Mouse (Mus musculus): ENCODE results near the gene Nxpe4. TPM values are rescaled to one million over a fixed set of nuclear protein-coding genes. Genes with fewer than 3 reads are reported as not detected.
"Not testable (repeated sequence)": the region's sequence is repeated elsewhere in the genome, so short reads cannot be mapped to it uniquely, and the experiment has no call there.

Nxpe4 gene
- total RNA-seq (2021): 1 to 10 TPM; 9.7 to 10.0 TPM

- intact Hi-C loops (cut with DNase I): no loop called here
- peak; percentile 91 to 96 for DNase-seq (ENCODE audit: low spot score in 2 of 2)
Observed at GRCm38 (mm10) chr9:48161505-48162192, at the start of gene Nxpe4. TSS of gene Nxpe4 (plus strand) at chr9:48162023.

GRCm38 (mm10) chr9:48126815-48127214 is 35.0 kb upstream of the Nxpe4 start:
- no peak for DNase-seq (ENCODE audit: low spot score in 2 of 2)
- intact Hi-C loops (cut with DNase I): no loop called here

DNA sequence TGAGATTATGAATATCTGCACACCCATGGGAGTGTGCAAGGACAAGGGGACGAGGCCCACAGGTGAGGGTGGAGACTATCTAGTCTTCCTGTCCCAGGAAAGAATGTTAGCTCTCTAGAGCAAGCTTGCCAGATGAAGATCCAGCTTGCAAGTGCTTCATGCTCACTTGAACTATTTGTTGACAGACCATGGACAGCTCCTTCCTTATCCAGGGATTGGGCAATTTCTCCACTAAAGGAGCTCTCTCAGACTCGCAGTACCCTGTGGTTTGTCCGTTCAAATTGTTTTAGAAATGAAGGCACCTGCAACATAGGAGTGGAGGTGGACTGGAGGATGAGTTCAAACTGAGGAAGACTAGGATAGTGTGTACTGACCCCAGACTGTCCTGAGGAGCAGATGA is 24.3 kb upstream of the Nxpe4 start:
- intact Hi-C loops (cut with DNase I): no loop called here
- DNase-seq (ENCODE audit: low spot score in 2 of 2): no peak

- DNase-seq (ENCODE audit: low spot score in 2 of 2): no peak
- intact Hi-C loops (cut with DNase I): no loop called here
Observed at GRCm38 (mm10) chr9:48140485-48141411, 21.1 kb upstream of the Nxpe4 start.

DNA sequence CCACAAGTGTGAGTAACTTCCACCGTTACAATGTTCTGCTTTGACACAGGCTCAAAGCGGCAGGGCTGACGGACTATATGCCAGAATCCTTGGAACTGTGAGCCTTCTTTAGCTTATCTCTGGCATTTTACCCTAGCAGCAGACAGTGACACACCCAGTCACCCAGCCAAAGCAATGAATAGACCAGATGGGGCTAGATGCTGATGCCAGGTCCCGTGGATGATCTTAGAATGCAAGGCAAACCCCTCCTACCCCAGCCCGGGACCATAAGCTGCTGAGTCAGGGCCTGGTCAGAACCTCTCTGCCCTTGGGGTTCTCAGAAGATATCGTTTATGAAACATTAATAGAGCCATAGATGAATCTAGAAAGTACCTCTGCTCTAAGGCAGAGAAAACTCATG is 19.2 kb upstream of the Nxpe4 start:
- intact Hi-C loops (cut with DNase I): no loop called here
- no peak for DNase-seq (ENCODE audit: low spot score in 2 of 2)

DNA sequence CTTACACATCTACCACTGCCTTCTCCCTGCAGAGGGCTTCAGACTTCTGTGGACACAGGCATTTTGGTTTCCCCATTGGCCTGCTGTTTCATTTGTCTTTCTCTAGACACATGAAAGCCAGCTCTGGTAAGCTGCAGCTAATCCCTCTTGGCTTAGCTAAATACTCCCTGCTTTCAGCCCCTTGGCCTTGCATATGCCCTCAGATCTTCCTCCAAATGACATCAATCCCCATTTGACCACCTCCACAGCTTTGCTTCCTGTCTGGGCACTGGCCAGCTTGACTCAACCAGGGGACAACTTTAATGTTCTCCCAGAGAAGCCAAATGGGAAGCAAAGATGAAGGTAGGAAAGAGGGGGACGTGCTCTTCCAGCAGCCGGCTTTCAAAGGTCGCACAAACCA is 15.1 kb upstream of the Nxpe4 start:
- intact Hi-C loops (cut with DNase I): no loop called here

GRCm38 (mm10) chr9:48166531-48166930 is 4.7 kb downstream of the Nxpe4 start:
- DNase-seq (ENCODE audit: low spot score in 2 of 2); intact Hi-C loops (cut with DNase I): not testable (repeated sequence)

More for the DNA sequence above, 15.1 kb upstream of the Nxpe4 start:
- no peak for DNase-seq (ENCODE audit: low spot score in 2 of 2)

GRCm38 (mm10) chr9:48176764-48177163 is 14.9 kb downstream of the Nxpe4 start:
- DNase-seq (ENCODE audit: low spot score in 2 of 2): no peak
- intact Hi-C loops (cut with DNase I): loop anchor here (5.0 kb wide), 1 partner anchor 81 kb away; no protein-coding TSS in a partner anchor

DNA sequence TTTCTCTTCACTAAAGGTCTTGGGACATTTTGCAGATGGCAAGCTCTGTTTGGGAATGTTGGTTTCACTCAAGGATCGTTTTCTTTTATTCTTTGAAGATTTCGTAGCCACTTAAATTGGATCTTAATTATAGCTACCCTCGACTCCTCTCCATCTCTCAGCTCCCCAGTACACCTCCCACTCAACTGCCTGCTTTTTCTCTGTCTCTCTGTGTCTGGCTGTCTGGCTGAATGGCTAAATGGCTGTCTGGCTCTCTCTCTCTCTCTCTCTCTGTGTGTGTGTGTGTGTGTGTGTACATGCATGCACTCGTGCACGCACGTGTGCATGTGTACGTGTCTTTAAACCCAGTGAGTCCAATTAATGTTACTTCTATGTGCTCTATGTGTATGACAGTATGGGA is 19.5 kb downstream of the Nxpe4 start:
- DNase-seq (ENCODE audit: low spot score in 2 of 2): peak; percentile 32 to 80
- intact Hi-C loops (cut with DNase I): loop anchor here (5.0 kb wide), 1 partner anchor 109 kb away; no protein-coding TSS in a partner anchor

DNA sequence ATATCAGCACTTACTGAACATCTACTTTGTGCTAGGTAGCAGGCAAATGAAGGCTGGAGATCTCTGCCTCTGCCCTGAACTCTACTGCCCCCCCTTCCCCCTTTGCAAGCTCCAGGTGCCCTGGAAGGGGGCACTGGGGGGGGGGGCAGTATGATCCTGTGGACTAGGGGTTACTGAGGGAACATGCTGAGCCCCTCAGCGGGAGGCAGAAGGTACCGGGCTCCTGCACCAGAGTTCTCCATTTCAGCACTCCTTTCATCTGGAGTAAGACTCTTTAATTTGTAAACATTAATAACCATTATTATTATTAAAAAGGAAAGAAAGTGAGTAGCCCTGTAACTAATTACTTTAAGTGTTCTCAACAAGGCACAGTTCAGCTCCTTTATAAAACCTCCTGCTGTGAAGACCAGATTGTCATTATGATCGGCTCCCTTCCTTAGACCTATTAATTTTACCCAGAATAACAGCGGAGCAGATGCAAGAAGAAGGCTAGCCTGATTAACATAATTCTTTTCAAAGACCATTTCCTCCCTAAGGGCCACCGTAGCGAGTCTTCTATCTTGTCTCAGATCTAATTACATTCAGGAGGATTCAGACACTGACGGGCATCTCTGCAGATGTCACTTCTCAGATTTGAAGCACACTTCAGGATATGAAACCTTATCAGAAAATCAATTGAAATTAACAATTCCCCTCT is 21.0 kb downstream of the Nxpe4 start:
- intact Hi-C loops (cut with DNase I): loop anchor here (5.0 kb wide), 1 partner anchor 111 kb away; no protein-coding TSS in a partner anchor

DNA sequence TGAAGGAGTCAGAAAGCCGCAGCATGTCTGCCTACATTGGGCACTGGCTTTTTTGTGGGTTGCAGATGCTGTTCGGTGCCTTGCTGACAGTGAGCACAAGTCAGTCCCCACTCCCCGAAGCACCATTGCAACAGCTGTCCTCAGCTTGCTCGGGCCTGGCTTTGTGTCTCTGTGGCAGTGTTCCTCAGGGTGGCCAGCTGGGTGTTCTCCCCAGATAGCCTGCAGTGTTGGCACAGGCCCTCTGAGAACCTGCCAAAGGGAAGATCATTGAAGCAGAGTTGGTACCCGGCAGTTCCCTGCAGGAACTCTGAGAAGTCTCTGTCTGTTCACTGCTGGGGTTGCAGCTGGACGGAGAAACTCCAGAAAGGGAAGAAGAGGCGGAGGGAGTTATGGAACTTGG is 22.5 kb downstream of the Nxpe4 start:
- DNase-seq (ENCODE audit: low spot score in 2 of 2): peak; percentile 16 to 44
- intact Hi-C loops (cut with DNase I): loop anchor here (5.0 kb wide), 1 partner anchor 112 kb away; no protein-coding TSS in a partner anchor

More for the DNA sequence above, 21.0 kb downstream of the Nxpe4 start:
- no peak for DNase-seq (ENCODE audit: low spot score in 2 of 2)

DNA sequence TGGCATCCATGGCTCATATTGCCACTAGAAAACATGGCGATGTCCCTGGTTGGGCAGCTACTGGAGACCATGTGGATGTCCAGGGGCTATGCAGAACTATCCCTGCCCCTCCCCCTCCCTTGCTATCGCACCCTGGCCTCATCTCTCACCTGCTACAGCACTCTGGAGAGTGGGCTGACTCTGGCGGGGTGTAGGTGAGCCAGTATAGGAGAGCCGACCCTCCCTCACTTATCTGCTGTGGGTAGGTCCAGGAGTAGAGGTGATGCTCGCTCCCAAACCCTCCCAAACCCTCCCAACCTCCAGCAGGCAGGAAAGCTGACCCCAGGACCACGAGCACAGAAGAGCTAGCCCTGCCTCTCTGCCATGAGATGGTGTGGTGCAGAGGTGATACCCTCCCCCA is 27.0 kb downstream of the Nxpe4 start:
- intact Hi-C loops (cut with DNase I): no loop called here
- no peak for DNase-seq (ENCODE audit: low spot score in 2 of 2)

DNA sequence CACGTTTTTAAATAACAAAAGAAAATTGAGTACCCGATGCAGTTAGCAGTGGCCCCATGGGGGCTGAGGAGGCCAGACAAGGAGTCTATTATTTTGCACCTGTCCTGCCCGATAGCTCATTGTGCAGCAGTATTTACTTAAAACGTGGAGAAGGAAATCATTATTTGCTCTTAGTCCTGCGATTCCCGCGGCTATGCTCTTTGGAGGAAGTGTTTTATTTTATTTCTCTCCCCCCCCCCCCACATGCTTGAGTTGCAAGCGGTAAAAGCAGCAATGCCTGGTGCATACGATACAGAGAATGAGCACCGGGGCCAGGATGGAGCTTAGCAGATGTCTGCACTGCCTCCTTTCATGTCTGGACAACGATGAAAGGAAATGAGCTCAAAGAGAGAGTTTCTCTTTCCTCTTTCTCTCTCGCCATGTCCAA is 35.6 kb downstream of the Nxpe4 start:
- no peak for DNase-seq (ENCODE audit: low spot score in 2 of 2)
- intact Hi-C loops (cut with DNase I): no loop called here

DNA sequence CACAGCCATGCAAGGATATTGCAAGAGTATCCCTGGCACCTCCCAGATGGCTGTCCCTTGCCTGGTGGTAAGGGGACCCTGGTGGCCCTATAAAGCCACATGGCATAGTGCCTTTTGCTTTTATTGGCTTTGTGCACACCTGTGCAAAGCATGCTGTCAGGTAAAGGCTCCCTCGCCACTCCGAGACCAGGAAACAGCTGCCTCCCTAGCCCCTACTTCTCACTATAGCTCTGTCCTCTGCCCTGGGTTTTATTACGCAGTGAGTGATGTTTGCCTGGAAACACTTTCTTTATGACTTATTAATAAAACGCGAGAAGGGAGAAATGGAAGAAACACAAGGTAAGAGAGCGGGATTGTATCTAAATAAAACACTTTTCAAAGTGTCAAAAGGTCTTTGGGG is 49.1 kb downstream of the Nxpe4 start:
- intact Hi-C loops (cut with DNase I): no loop called here
- DNase-seq (ENCODE audit: low spot score in 2 of 2): no peak

DNA sequence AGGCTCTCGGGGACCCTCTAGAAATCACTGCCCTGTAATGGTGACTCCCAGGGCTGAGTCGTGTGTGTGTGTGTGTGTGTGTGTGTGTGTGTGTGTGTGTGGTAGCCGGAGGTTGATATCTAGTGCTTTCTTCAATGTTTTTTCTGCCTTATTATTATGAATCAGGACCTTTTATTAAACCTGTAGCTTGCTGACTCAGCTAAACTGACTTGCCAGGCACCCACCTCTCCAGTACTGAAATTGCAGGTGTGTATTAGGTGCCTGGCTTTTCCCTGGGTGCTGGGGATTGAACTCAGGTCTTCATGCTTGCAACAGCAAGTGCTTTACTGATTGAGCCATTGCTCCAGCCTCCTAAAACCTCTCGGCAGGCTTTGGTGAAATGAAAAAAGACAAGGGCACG is 50.1 kb downstream of the Nxpe4 start:
- intact Hi-C loops (cut with DNase I): no loop called here
- DNase-seq (ENCODE audit: low spot score in 2 of 2): no peak

GRCm38 (mm10) chr9:48214751-48215150 is 52.9 kb downstream of the Nxpe4 start:
- DNase-seq (ENCODE audit: low spot score in 2 of 2): peak in 1 of 2 experiments; percentile 7

GRCm38 (mm10) chr9:48216091-48217001 is 54.5 kb downstream of the Nxpe4 start:
- intact Hi-C loops (cut with DNase I): no loop called here

More at GRCm38 (mm10) chr9:48214751-48215150, 52.9 kb downstream of the Nxpe4 start:
- intact Hi-C loops (cut with DNase I): no loop called here

GRCm38 (mm10) chr9:48230706-48231105 is 68.9 kb downstream of the Nxpe4 start:
- no peak for DNase-seq (ENCODE audit: low spot score in 2 of 2)
- intact Hi-C loops (cut with DNase I): no loop called here

More at GRCm38 (mm10) chr9:48216091-48217001, 54.5 kb downstream of the Nxpe4 start:
- DNase-seq (ENCODE audit: low spot score in 2 of 2): peak in 1 of 2 experiments; percentile 52

- intact Hi-C loops (cut with DNase I): no loop called here
- DNase-seq (ENCODE audit: low spot score in 2 of 2): peak in 1 of 2 experiments; percentile 32
Observed at GRCm38 (mm10) chr9:48236455-48236854, 74.6 kb downstream of the Nxpe4 start.

Data from left cerebral cortex, postnatal 25 days (tissue).